Mouse (Mus musculus): Measurements from ENCODE around the gene Car2.

DNA sequence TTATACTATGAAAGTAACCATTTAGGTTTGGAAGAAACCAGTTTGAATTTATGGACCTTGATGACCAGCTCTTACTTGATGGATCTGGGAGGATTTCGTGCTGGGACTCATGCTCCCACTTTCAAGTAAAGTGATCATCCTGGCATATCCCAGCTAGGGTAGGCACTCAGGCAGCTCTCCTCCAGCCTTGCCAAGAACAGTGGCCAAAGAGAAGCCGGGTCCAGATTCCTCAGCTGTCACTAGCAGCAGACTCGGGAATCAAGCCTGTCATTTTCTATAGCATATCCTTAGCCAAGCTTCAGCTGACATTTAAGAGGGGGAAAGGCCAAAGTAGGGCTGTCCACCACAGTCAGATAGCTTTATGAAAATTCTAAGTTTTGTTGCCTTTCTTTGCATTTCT, 25.8 kb upstream of the Car2 start:
- TF ChIP-seq CTCF (IDR thresholded peaks at IDR 0.05; ENCODE audit: low read depth): no peak
- TF ChIP-seq EP300 (IDR thresholded peaks at IDR 0.05; ENCODE audit: low read depth): no peak

Data from liver, embryonic 14.5 days (tissue).